Mouse (Mus musculus) embryonic fibroblast, embryonic 13.5 days (primary cell): Measurements from ENCODE around the gene Bola2.

ENCODE experiments used
- CTCF ChIP-seq: IDR thresholded peaks from 2 replicates; pipeline ENCODE4 v1.5.1; 2011; ENCODE audit warnings: mild to moderate bottlenecking, control low read depth, low read length, moderate library complexity, borderline replicate concordance; ENCODE audit not compliant: insufficient read depth
- POLR2A ChIP-seq: IDR thresholded peaks from 2 replicates; pipeline ENCODE4 v1.6.1; 2011; ENCODE audit warnings: low read depth, mild to moderate bottlenecking, control low read depth, low read length, moderate library complexity

- no peak for TF ChIP-seq POLR2A
- TF ChIP-seq CTCF, result no peak
These were observed 26.4 kb downstream of the Bola2 start for GRCm38 (mm10) chr7:126721635-126722034.
